Mouse (Mus musculus): ENCODE measurements around the gene Pif1.

The Pif1 gene

GRCm38 (mm10) chr9:65586406-65587269, at the start of gene Pif1:
TSS of gene Pif1 (plus strand) at chr9:65587160.
- in situ Hi-C loops (cut with MseI, MboI) = no loop called here

- in situ Hi-C loops (cut with MseI, MboI) = no loop called here
Observed at GRCm38 (mm10) chr9:65537901-65538630, 48.9 kb upstream of the Pif1 start.

GRCm38 (mm10) chr9:65539697-65540096, 47.3 kb upstream of the Pif1 start:
- in situ Hi-C loops (cut with MseI, MboI) = no loop called here

- in situ Hi-C loops (cut with MseI, MboI) = no loop called here
Observed at GRCm38 (mm10) chr9:65541126-65542068, 45.6 kb upstream of the Pif1 start.

GRCm38 (mm10) chr9:65542111-65542524, 44.8 kb upstream of the Pif1 start:
- in situ Hi-C loops (cut with MseI, MboI) = no loop called here

- in situ Hi-C loops (cut with MseI, MboI) = no loop called here
Observed at GRCm38 (mm10) chr9:65545635-65546412, 41.1 kb upstream of the Pif1 start.

GRCm38 (mm10) chr9:65546413-65546695, 40.6 kb upstream of the Pif1 start:
- in situ Hi-C loops (cut with MseI, MboI) = no loop called here

- in situ Hi-C loops (cut with MseI, MboI) = no loop called here
Observed at GRCm38 (mm10) chr9:65547111-65547510, 39.8 kb upstream of the Pif1 start.

GRCm38 (mm10) chr9:65547844-65548243, 39.1 kb upstream of the Pif1 start:
- in situ Hi-C loops (cut with MseI, MboI) = no loop called here

- in situ Hi-C loops (cut with MseI, MboI) = no loop called here
Observed at GRCm38 (mm10) chr9:65548311-65548710, 38.6 kb upstream of the Pif1 start.

GRCm38 (mm10) chr9:65549139-65549538, 37.8 kb upstream of the Pif1 start:
- in situ Hi-C loops (cut with MseI, MboI) = no loop called here

GRCm38 (mm10) chr9:65549643-65550042, 37.3 kb upstream of the Pif1 start:
- in situ Hi-C loops (cut with MseI, MboI) = no loop called here

GRCm38 (mm10) chr9:65550079-65550831, 36.7 kb upstream of the Pif1 start:
- in situ Hi-C loops (cut with MseI, MboI) = no loop called here

- in situ Hi-C loops (cut with MseI, MboI) = no loop called here
Observed at GRCm38 (mm10) chr9:65551035-65551434, 35.9 kb upstream of the Pif1 start.

GRCm38 (mm10) chr9:65552141-65552540, 34.8 kb upstream of the Pif1 start:
- in situ Hi-C loops (cut with MseI, MboI) = no loop called here

- in situ Hi-C loops (cut with MseI, MboI) = no loop called here
Observed at GRCm38 (mm10) chr9:65552711-65553110, 34.2 kb upstream of the Pif1 start.

GRCm38 (mm10) chr9:65555001-65555405, 32.0 kb upstream of the Pif1 start:
- in situ Hi-C loops (cut with MseI, MboI) = no loop called here

- in situ Hi-C loops (cut with MseI, MboI) = no loop called here
Observed at GRCm38 (mm10) chr9:65555621-65556020, 31.3 kb upstream of the Pif1 start.

- in situ Hi-C loops (cut with MseI, MboI) = no loop called here
Observed at GRCm38 (mm10) chr9:65556349-65556748, 30.6 kb upstream of the Pif1 start.

GRCm38 (mm10) chr9:65556979-65557378, 30.0 kb upstream of the Pif1 start:
- in situ Hi-C loops (cut with MseI, MboI) = no loop called here
